Mouse (Mus musculus): ENCODE results near the gene Vav1. TPM values are rescaled to one million over a fixed set of nuclear protein-coding genes. Genes with fewer than 3 reads are reported as not detected.
"Not testable (repeated sequence)": the region's sequence is repeated elsewhere in the genome, so short reads cannot be mapped to it uniquely, and the experiment has no call there.

Gene Vav1
- polyA plus RNA-seq, 1 experiment from 2014 or later, result 20.6 TPM

GRCm38 (mm10) chr17:57332241-57332640 is 53.3 kb downstream of the Vav1 start:
- 69% methylated on average over 4 of the region's 4 CpGs for WGBS
- Histone ChIP-seq H3K36me3 (ENCODE audit: control insufficient read depth, insufficient read depth, low read length) (no peaks in the 10 kb centered on the region), H3K27me3 (replicated peaks; ENCODE audit: control insufficient read depth, insufficient read depth, low read length) (no peaks in the 10 kb centered on the region), H3K9ac (ENCODE audit: low read depth, low read length) (no peak overlapping the region), H3K9me3 (ENCODE audit: control insufficient read depth, low read length) (no peaks in the 10 kb centered on the region), H3K27ac (ENCODE audit: low read depth, low read length) (no peak overlapping the region), H3K4me3 (ENCODE audit: low read depth, low read length) (no peak overlapping the region), H3K4me2 (no peak overlapping the region), H3K4me1 (replicated peaks; ENCODE audit: control insufficient read depth, insufficient read depth, low read length) (peaks cover 4% of the 10 kb centered on the region; the same call in 1 of the 2 replicates)
- DNase-seq (ENCODE audit: low spot score), result no peak
- ATAC-seq (replicated peaks; ENCODE audit: low FRiP score), result no peak

GRCm38 (mm10) chr17:57334001-57334760 is 55.3 kb downstream of the Vav1 start:
- H3K9me3 ChIP-seq (ENCODE audit: control insufficient read depth, low read length), result no peaks in the 10 kb centered on the region
- ATAC-seq (replicated peaks; ENCODE audit: low FRiP score) (no peak), DNase-seq (ENCODE audit: low spot score) (no peak)
- no peaks in the 10 kb centered on the region for H3K36me3 ChIP-seq (ENCODE audit: control insufficient read depth, insufficient read depth, low read length)
- H3K4me2 ChIP-seq, result no peak overlapping the region
- no peak overlapping the region for H3K27ac ChIP-seq (ENCODE audit: low read depth, low read length)
- 69% methylated on average over 9 of the region's 9 CpGs for WGBS
- peaks cover 4% of the 10 kb centered on the region; the same call in 1 of the 2 replicates for H3K4me1 ChIP-seq (replicated peaks; ENCODE audit: control insufficient read depth, insufficient read depth, low read length)
- H3K27me3 ChIP-seq (replicated peaks; ENCODE audit: control insufficient read depth, insufficient read depth, low read length), result no peaks in the 10 kb centered on the region
- no peak overlapping the region for H3K4me3 ChIP-seq (ENCODE audit: low read depth, low read length)
- no peak overlapping the region for H3K9ac ChIP-seq (ENCODE audit: low read depth, low read length)

GRCm38 (mm10) chr17:57334761-57335150 is 55.9 kb downstream of the Vav1 start:
- no peaks in the 10 kb centered on the region for H3K9me3 ChIP-seq (ENCODE audit: control insufficient read depth, low read length)
- H3K27me3 ChIP-seq (replicated peaks; ENCODE audit: control insufficient read depth, insufficient read depth, low read length), result no peaks in the 10 kb centered on the region
- peak overlapping the region; percentile 37 for H3K4me2 ChIP-seq
- H3K36me3 ChIP-seq (ENCODE audit: control insufficient read depth, insufficient read depth, low read length), result no peaks in the 10 kb centered on the region
- H3K4me1 ChIP-seq (replicated peaks; ENCODE audit: control insufficient read depth, insufficient read depth, low read length), result peaks cover 4% of the 10 kb centered on the region; the same call in 1 of the 2 replicates
- ATAC-seq (replicated peaks; ENCODE audit: low FRiP score) (peak; percentile 48), DNase-seq (ENCODE audit: low spot score) (peak; percentile 85)
- no peak overlapping the region for H3K27ac ChIP-seq (ENCODE audit: low read depth, low read length)
- 5% methylated on average over 16 of the region's 16 CpGs for WGBS
- no peak overlapping the region for H3K9ac ChIP-seq (ENCODE audit: low read depth, low read length)
- no peak overlapping the region for H3K4me3 ChIP-seq (ENCODE audit: low read depth, low read length)

- H3K9me3 ChIP-seq (ENCODE audit: control insufficient read depth, low read length); H3K9ac ChIP-seq (ENCODE audit: low read depth, low read length); H3K36me3 ChIP-seq (ENCODE audit: control insufficient read depth, insufficient read depth, low read length); DNase-seq (ENCODE audit: low spot score); H3K27ac ChIP-seq (ENCODE audit: low read depth, low read length); H3K4me3 ChIP-seq (ENCODE audit: low read depth, low read length); H3K4me1 ChIP-seq (replicated peaks; ENCODE audit: control insufficient read depth, insufficient read depth, low read length); ATAC-seq (replicated peaks; ENCODE audit: low FRiP score); H3K27me3 ChIP-seq (replicated peaks; ENCODE audit: control insufficient read depth, insufficient read depth, low read length): not testable (repeated sequence)
- 58% methylated on average over 9 of the region's 9 CpGs for WGBS
- peak overlapping the region; percentile 37 for H3K4me2 ChIP-seq
These were observed 56.3 kb downstream of the Vav1 start for GRCm38 (mm10) chr17:57335194-57335593.

GRCm38 (mm10) chr17:57335673-57336303 is 56.9 kb downstream of the Vav1 start:
- Histone ChIP-seq H3K9me3 (ENCODE audit: control insufficient read depth, low read length) (no peaks in the 10 kb centered on the region), H3K36me3 (ENCODE audit: control insufficient read depth, insufficient read depth, low read length) (no peaks in the 10 kb centered on the region), H3K9ac (ENCODE audit: low read depth, low read length) (no peak overlapping the region), H3K4me3 (ENCODE audit: low read depth, low read length) (no peak overlapping the region), H3K4me1 (replicated peaks; ENCODE audit: control insufficient read depth, insufficient read depth, low read length) (peaks cover 4% of the 10 kb centered on the region; the same call in 1 of the 2 replicates), H3K27me3 (replicated peaks; ENCODE audit: control insufficient read depth, insufficient read depth, low read length) (no peaks in the 10 kb centered on the region), H3K4me2 (no peak overlapping the region), H3K27ac (ENCODE audit: low read depth, low read length) (no peak overlapping the region)
- 9% methylated on average over 11 of the region's 11 CpGs for WGBS
- DNase-seq (ENCODE audit: low spot score) (peak; percentile 89), ATAC-seq (replicated peaks; ENCODE audit: low FRiP score) (peak; percentile 77)

- DNase-seq (ENCODE audit: low spot score), result no peak
- Histone ChIP-seq H3K36me3 (ENCODE audit: control insufficient read depth, insufficient read depth, low read length) (no peaks in the 10 kb centered on the region), H3K4me3 (ENCODE audit: low read depth, low read length) (no peak overlapping the region), H3K4me1 (replicated peaks; ENCODE audit: control insufficient read depth, insufficient read depth, low read length) (peaks cover 4% of the 10 kb centered on the region; the same call in 1 of the 2 replicates), H3K9me3 (ENCODE audit: control insufficient read depth, low read length) (no peaks in the 10 kb centered on the region; the same call in none of the 2 replicates), H3K27me3 (replicated peaks; ENCODE audit: control insufficient read depth, insufficient read depth, low read length) (no peaks in the 10 kb centered on the region), H3K27ac (ENCODE audit: low read depth, low read length) (no peak overlapping the region), H3K9ac (ENCODE audit: low read depth, low read length) (no peak overlapping the region), H3K4me2 (no peak overlapping the region)
- no peak for ATAC-seq (replicated peaks; ENCODE audit: low FRiP score)
- WGBS, result 75% methylated on average over 10 of the region's 10 CpGs
These were observed 59.1 kb downstream of the Vav1 start for GRCm38 (mm10) chr17:57337996-57338395.

GRCm38 (mm10) chr17:57339298-57339697 is 60.4 kb downstream of the Vav1 start:
- WGBS, result 62% methylated on average over 9 of the region's 9 CpGs

GRCm38 (mm10) chr17:57341568-57341967 is 62.7 kb downstream of the Vav1 start:
- 49% methylated on average over 4 of the region's 4 CpGs for WGBS
- no peak for ATAC-seq (replicated peaks; ENCODE audit: low FRiP score)
- no peak overlapping the region for H3K4me3 ChIP-seq (ENCODE audit: low read depth, low read length)
- no peaks in the 10 kb centered on the region for H3K36me3 ChIP-seq (ENCODE audit: control insufficient read depth, insufficient read depth, low read length)
- DNase-seq (ENCODE audit: low spot score), result no peak
- no peaks in the 10 kb centered on the region for H3K4me1 ChIP-seq (replicated peaks; ENCODE audit: control insufficient read depth, insufficient read depth, low read length)
- no peaks in the 10 kb centered on the region for H3K27me3 ChIP-seq (replicated peaks; ENCODE audit: control insufficient read depth, insufficient read depth, low read length)
- no peak overlapping the region for H3K27ac ChIP-seq (ENCODE audit: low read depth, low read length)
- no peak overlapping the region for H3K4me2 ChIP-seq
- H3K9ac ChIP-seq (ENCODE audit: low read depth, low read length), result no peak overlapping the region
- no peaks in the 10 kb centered on the region; the same call in none of the 2 replicates for H3K9me3 ChIP-seq (ENCODE audit: control insufficient read depth, low read length)

More at GRCm38 (mm10) chr17:57339298-57339697, 60.4 kb downstream of the Vav1 start:
- no peaks in the 10 kb centered on the region; the same call in none of the 2 replicates for H3K9me3 ChIP-seq (ENCODE audit: control insufficient read depth, low read length)
- no peak overlapping the region for H3K9ac ChIP-seq (ENCODE audit: low read depth, low read length)
- H3K36me3 ChIP-seq (ENCODE audit: control insufficient read depth, insufficient read depth, low read length), result no peaks in the 10 kb centered on the region
- no peak for DNase-seq (ENCODE audit: low spot score)
- H3K4me3 ChIP-seq (ENCODE audit: low read depth, low read length), result no peak overlapping the region
- peaks cover 4% of the 10 kb centered on the region; the same call in 1 of the 2 replicates for H3K4me1 ChIP-seq (replicated peaks; ENCODE audit: control insufficient read depth, insufficient read depth, low read length)
- H3K4me2 ChIP-seq, result no peak overlapping the region
- no peak for ATAC-seq (replicated peaks; ENCODE audit: low FRiP score)
- no peak overlapping the region for H3K27ac ChIP-seq (ENCODE audit: low read depth, low read length)
- H3K27me3 ChIP-seq (replicated peaks; ENCODE audit: control insufficient read depth, insufficient read depth, low read length), result no peaks in the 10 kb centered on the region
